Mouse (Mus musculus) heart, postnatal 14 days (tissue): Measurements from ENCODE around the gene Ddx31. TPM values are rescaled to one million over a fixed set of nuclear protein-coding genes. Genes with fewer than 3 reads are reported as not detected.
A peak's percentile ranks its signal among the peaks of the same experiment; 100 is the strongest.

Experiments
- DNase-seq, 2 experiments: peaks; one replicate each; pipeline ENCODE4 v3.0.0; 2021 to 2022
- intact Hi-C: fragments of 180-260 bp; cut with DNase I; formaldehyde crosslinking; loops from one replicate; pipeline ENCODE4 v1.15.1; 2025
- long read RNA-seq, 2 experiments: library from polyadenylated mRNA; stranded (forward); transcript quantifications; one replicate each; pipeline ENCODE4 v2.0.0; 2021
- total RNA-seq, 2 experiments: library from RNA; stranded (reverse); gene quantifications; 2 replicates each; pipeline ENCODE4 v1.2.3; 2021

Gene Ddx31
- 1 to 10 TPM; 3.4 to 3.8 TPM for total RNA-seq
- long read RNA-seq, experiment 1, transcript Ddx31-201 (20 exons, 3,271 nt): major isoform, 7 of 8 reads
- long read RNA-seq, experiment 1, partial matches to known transcripts: 0 of 8 reads
- long read RNA-seq, experiment 1, other reads (novel, unspliced or antisense): 1 of 8 reads
- long read RNA-seq, experiment 2, partial matches to known transcripts: 0 of 3 reads
- long read RNA-seq, experiment 2, other reads (novel, unspliced or antisense): 1 of 3 reads

GRCm38 (mm10) chr2:28840222-28840951, at the start of gene Ddx31, which contains the start of gene Gtf3c4:
TSS of gene Ddx31 (plus strand) at chr2:28840406.
TSS of gene Gtf3c4 (minus strand) at chr2:28840360.
- intact Hi-C loops: loop anchor here (2.0 to 5.0 kb wide), 2 partner anchors 86 to 217 kb away; partner anchors contain the start of gene Cfap77
- DNase-seq: peak; percentile 96

- peak; percentile 17 to 21 for DNase-seq
These were observed 47.1 kb upstream of the Ddx31 start for GRCm38 (mm10) chr2:28792931-28793610.

GRCm38 (mm10) chr2:28794623-28795022, 45.6 kb upstream of the Ddx31 start:
- intact Hi-C loops: no loop called here
- DNase-seq: no peak

More at GRCm38 (mm10) chr2:28792931-28793610, 47.1 kb upstream of the Ddx31 start:
- intact Hi-C loops: no loop called here

GRCm38 (mm10) chr2:28796298-28796697, 43.9 kb upstream of the Ddx31 start:
- intact Hi-C loops: no loop called here
- DNase-seq: no peak

GRCm38 (mm10) chr2:28797490-28798106, 42.6 kb upstream of the Ddx31 start:
- no peak for DNase-seq
- intact Hi-C loops: no loop called here

- intact Hi-C loops: no loop called here
- no peak for DNase-seq
These were observed 41.8 kb upstream of the Ddx31 start for GRCm38 (mm10) chr2:28798390-28798789.

- intact Hi-C loops: no loop called here
- no peak for DNase-seq
These were observed 40.6 kb upstream of the Ddx31 start for GRCm38 (mm10) chr2:28799575-28799974.

- DNase-seq: no peak
- intact Hi-C loops: no loop called here
These were observed 36.8 kb upstream of the Ddx31 start for GRCm38 (mm10) chr2:28803406-28803805.

GRCm38 (mm10) chr2:28808841-28809240, 31.4 kb upstream of the Ddx31 start:
- no peak for DNase-seq
- intact Hi-C loops: no loop called here

- no peak for DNase-seq
- intact Hi-C loops: no loop called here
These were observed 29.8 kb upstream of the Ddx31 start for GRCm38 (mm10) chr2:28810260-28811013.

GRCm38 (mm10) chr2:28818866-28819265, 21.3 kb upstream of the Ddx31 start:
- intact Hi-C loops: no loop called here
- DNase-seq: no peak

GRCm38 (mm10) chr2:28829265-28829664, 10.9 kb upstream of the Ddx31 start:
- intact Hi-C loops: no loop called here
- DNase-seq: no peak

GRCm38 (mm10) chr2:28836181-28836940, 3.8 kb upstream of the Ddx31 start:
- intact Hi-C loops: loop anchor here (5.0 kb wide), 1 partner anchor 134 kb away; the partner anchor contains the start of gene Ak8
- peak in 1 of 2 experiments; percentile 13 for DNase-seq

- peak in 1 of 2 experiments; percentile 6 for DNase-seq
- intact Hi-C loops: loop anchor here (2.0 to 5.0 kb wide), 3 partner anchors 85 to 218 kb away; partner anchors contain the start of genes Ak8 and Cfap77
These were observed 545 bp upstream of the Ddx31 start for GRCm38 (mm10) chr2:28839501-28840221.

GRCm38 (mm10) chr2:28842042-28842441, 1.8 kb downstream of the Ddx31 start:
- intact Hi-C loops: loop anchor here (5.0 kb wide), 1 partner anchor 215 kb away; the partner anchor contains the start of gene Cfap77
- no peak for DNase-seq

- no peak for DNase-seq
- intact Hi-C loops: no loop called here
These were observed 8.7 kb downstream of the Ddx31 start for GRCm38 (mm10) chr2:28848879-28849278.

- intact Hi-C loops: no loop called here
- DNase-seq: no peak
These were observed 12.4 kb downstream of the Ddx31 start for GRCm38 (mm10) chr2:28852594-28852993.

GRCm38 (mm10) chr2:28855773-28856172, 15.6 kb downstream of the Ddx31 start:
- peak in 1 of 2 experiments; percentile 2 for DNase-seq
- intact Hi-C loops: loop anchor here (5.0 kb wide), 1 partner anchor 122 kb away; no protein-coding TSS in a partner anchor
